Mouse (Mus musculus): ENCODE results near the gene Prr7. TPM values are rescaled to one million over a fixed set of nuclear protein-coding genes. Genes with fewer than 3 reads are reported as not detected.

Gene Prr7
- polyA plus RNA-seq, 1 experiment from 2014 or later, result 0.29 TPM

DNA sequence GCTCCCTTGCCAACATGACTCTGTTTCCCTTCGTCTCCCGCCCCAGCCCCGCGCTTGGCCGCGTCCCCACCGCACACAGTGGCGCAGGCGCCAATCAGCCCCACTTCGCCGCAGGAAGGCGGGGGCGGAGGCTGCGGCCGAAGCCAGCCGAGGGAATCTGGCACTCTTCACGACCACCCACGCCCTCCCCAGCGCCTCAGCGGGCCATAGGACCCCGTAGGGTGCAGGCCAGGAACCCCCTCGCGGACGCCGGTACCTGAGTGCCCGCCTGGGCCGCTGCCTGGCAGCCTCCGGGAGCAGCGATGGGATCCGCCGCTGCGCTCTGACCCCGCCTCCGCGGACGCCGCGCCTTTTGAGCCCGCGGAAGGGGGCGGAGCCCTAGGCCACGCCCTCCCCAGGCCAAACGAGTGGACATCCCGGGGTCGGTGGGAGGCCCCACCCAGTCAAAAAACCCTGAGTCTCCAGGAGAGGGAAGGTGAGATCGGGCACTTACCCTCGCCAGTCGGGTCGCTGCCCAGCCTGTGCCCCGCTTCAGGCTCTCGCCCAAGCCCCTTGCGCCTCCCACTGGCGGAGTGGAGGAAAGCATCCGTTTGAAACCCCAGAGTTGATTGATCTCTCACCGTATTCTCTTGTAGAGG is 49.2 kb downstream of the Prr7 start, which contains the start of gene Pdlim7:
Gene Pdlim7 (minus strand): TSS at position 566 of the 638 bp plus-strand sequence.
- ATAC-seq (ENCODE audit: borderline replicate concordance, extremely low read depth, low FRiP score, low TSS enrichment), result peak; percentile 63

DNA sequence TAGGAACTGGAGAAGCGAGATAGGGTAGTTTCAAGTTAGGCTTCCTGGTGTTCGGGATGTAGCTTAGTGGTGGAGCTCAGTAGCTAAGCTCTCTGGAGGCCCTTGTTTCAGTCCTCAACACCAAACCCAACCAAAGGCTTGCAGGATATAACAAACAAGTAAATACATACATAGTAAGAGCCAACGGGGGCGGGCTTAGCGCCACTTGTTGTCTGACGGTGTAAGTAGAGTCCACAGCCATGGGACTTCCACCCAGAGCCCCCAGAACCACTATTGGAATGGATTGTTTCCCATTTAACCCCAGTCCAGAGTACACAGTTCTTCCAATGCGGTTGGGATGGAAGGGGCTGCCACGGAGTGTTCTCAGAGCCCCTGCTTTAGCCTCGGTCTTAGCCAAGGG is 49.8 kb downstream of the Prr7 start:
- Histone ChIP-seq H3K4me3 (peak overlapping the region; percentile 73), H3K9ac (no peak overlapping the region), H3K27ac (no peak overlapping the region), H3K9me3 (no peaks in the 10 kb centered on the region), H3K36me3 (peaks cover 11% of the 10 kb centered on the region), H3K4me2 (peak overlapping the region; percentile 71), H3K27me3 (peaks cover 13% of the 10 kb centered on the region; the same call in 1 of the 2 replicates), H3K4me1 (peaks cover 30% of the 10 kb centered on the region)
- 35% methylated on average over 9 of the region's 9 CpGs for WGBS
- no peak for ATAC-seq (ENCODE audit: borderline replicate concordance, extremely low read depth, low FRiP score, low TSS enrichment)

More for the DNA sequence above, 49.2 kb downstream of the Prr7 start, which contains the start of gene Pdlim7:
- WGBS, result under 1% methylated on average over 55 of the region's 55 CpGs
- Histone ChIP-seq H3K9ac (peak within 1 kb of the TSS; percentile 78), H3K27me3 (peaks cover 13% of the 10 kb centered on the region; the same call in 1 of the 2 replicates), H3K4me3 (peak within 1 kb of the TSS; percentile 73), H3K4me1 (peaks cover 30% of the 10 kb centered on the region), H3K9me3 (no peaks in the 10 kb centered on the region), H3K36me3 (peaks cover 17% of the 10 kb centered on the region), H3K27ac (peak within 1 kb of the TSS; percentile 94), H3K4me2 (peak within 1 kb of the TSS; percentile 71)

GRCm38 (mm10) chr13:55516955-55517354 is 52.9 kb downstream of the Prr7 start:
- Histone ChIP-seq H3K9ac (no peak overlapping the region), H3K27ac (no peak overlapping the region), H3K4me3 (no peak overlapping the region), H3K27me3 (peaks cover 13% of the 10 kb centered on the region; the same call in 1 of the 2 replicates), H3K36me3 (no peaks in the 10 kb centered on the region), H3K4me2 (no peak overlapping the region), H3K4me1 (peaks cover 8% of the 10 kb centered on the region), H3K9me3 (no peaks in the 10 kb centered on the region)
- ATAC-seq (ENCODE audit: borderline replicate concordance, extremely low read depth, low FRiP score, low TSS enrichment), result no peak
- 2% methylated on average over 5 of the region's 5 CpGs for WGBS

DNA sequence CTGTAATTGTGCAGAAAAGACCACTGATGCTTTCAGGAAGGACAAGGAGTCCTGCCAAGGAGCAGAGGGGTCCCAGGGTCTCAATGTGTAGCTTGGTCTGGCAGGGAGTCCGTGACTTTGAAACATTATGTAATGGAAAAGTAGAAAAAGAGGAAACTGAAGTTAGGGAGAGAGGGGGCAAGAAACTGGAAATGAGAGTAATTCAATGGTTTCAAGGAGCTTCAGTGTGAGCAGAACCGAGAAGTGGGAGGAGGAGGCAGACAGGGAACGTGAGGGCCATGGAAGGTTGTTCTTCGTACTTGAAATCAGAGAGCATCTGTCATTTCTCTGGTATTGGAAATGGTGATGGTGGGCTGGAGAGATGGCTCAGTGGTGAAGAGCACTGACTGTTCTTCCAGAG is 55.5 kb downstream of the Prr7 start:
- Histone ChIP-seq H3K27ac (no peak overlapping the region), H3K4me2 (no peak overlapping the region), H3K4me3 (no peak overlapping the region), H3K36me3 (no peaks in the 10 kb centered on the region), H3K4me1 (no peaks in the 10 kb centered on the region), H3K27me3 (0 out of 2 replicates have a peak, but pooled peaks cover 8% of the 10 kb centered on the region), H3K9me3 (no peaks in the 10 kb centered on the region), H3K9ac (no peak overlapping the region)
- no peak for ATAC-seq (ENCODE audit: borderline replicate concordance, extremely low read depth, low FRiP score, low TSS enrichment)
- WGBS, result 61% methylated on average over 4 of the region's 4 CpGs

DNA sequence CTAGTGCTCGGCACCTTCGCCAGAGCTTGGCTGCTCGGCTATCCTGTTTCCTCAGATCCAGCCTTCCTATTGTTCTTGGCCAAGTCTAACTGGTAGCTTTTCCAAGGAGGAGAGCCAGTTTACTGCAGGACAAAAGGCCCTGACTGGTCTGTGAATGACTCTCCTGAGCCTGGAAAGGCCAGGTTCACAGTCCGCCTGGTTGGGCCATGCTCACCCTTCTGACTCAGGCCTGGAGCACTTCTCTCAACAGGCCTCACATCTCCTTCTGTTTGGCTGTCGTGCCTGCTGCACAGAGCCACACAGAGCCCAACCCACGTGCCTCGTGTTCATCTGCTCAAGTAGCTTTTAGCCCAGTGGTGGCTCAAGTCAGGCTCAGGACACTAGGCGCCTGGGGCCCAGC is 58.7 kb downstream of the Prr7 start:
- H3K36me3 ChIP-seq, result no peaks in the 10 kb centered on the region
- H3K9me3 ChIP-seq, result no peaks in the 10 kb centered on the region
- H3K4me2 ChIP-seq, result no peak overlapping the region
- no peak overlapping the region for H3K4me3 ChIP-seq
- no peaks in the 10 kb centered on the region for H3K27me3 ChIP-seq
- 60% methylated on average over 8 of the region's 8 CpGs for WGBS
- H3K27ac ChIP-seq, result 0 out of 2 replicates have a peak overlapping the region, but pooled peaks have one; percentile 7
- no peaks in the 10 kb centered on the region for H3K4me1 ChIP-seq
- no peak overlapping the region for H3K9ac ChIP-seq
- ATAC-seq (ENCODE audit: borderline replicate concordance, extremely low read depth, low FRiP score, low TSS enrichment), result no peak

Small RNA genes within 50 kb of the gene (microRNA-seq; reads per million reads assigned to microRNA genes)
- 0.56 reads per million for gene Mir6943
- gene Mir6944, result 15.4 reads per million, percentile 33 among the genes with 10 or more reads in this experiment
- 2.2 reads per million, percentile 7 among the genes with 10 or more reads in this experiment for gene Mir6945

Other genes starting within 250 kb of the Prr7 start
- 489 and 499 TPM in 2 replicates for gene Prelid1, start 143.8 kb upstream of the Prr7 start, polyA plus RNA-seq (2015; fragmentation: Nextera tagmentation; extraction: Ambion mirVana)
- gene Rab24, start 142.3 kb upstream of the Prr7 start, polyA plus RNA-seq (2015; fragmentation: Nextera tagmentation; extraction: Ambion mirVana), result 83.7 and 87.6 TPM in 2 replicates
- gene Mxd3, start 134.4 kb upstream of the Prr7 start, polyA plus RNA-seq (2015; fragmentation: Nextera tagmentation; extraction: Ambion mirVana), result 47.2 and 47.5 TPM in 2 replicates
- 111 and 112 TPM in 2 replicates for gene Lman2, start 101.5 kb upstream of the Prr7 start, polyA plus RNA-seq (2015; fragmentation: Nextera tagmentation; extraction: Ambion mirVana)
- gene Rgs14, start 94.5 kb upstream of the Prr7 start, polyA plus RNA-seq (2015; fragmentation: Nextera tagmentation; extraction: Ambion mirVana), result 1.2 and 1.3 TPM in 2 replicates
- gene Slc34a1, start 66.1 kb upstream of the Prr7 start, polyA plus RNA-seq (2015; fragmentation: Nextera tagmentation; extraction: Ambion mirVana), result 0.17 TPM in 1 of 2 replicates, not detected in the other
- not detected in 2 replicates for gene Pfn3, start 49.0 kb upstream of the Prr7 start, polyA plus RNA-seq (2015; fragmentation: Nextera tagmentation; extraction: Ambion mirVana)
- gene F12, start 37.5 kb upstream of the Prr7 start, polyA plus RNA-seq (2015; fragmentation: Nextera tagmentation; extraction: Ambion mirVana), result 0.10 and 0.65 TPM in 2 replicates
- gene Grk6, start 19.2 kb upstream of the Prr7 start, polyA plus RNA-seq (2015; fragmentation: Nextera tagmentation; extraction: Ambion mirVana), result 45.1 and 45.7 TPM in 2 replicates
- 124 and 132 TPM in 2 replicates for gene Dbn1, start 23.8 kb downstream of the Prr7 start, polyA plus RNA-seq (2015; fragmentation: Nextera tagmentation; extraction: Ambion mirVana)
- gene Pdlim7, start 49.4 kb downstream of the Prr7 start, polyA plus RNA-seq (2015; fragmentation: Nextera tagmentation; extraction: Ambion mirVana), result 169 and 176 TPM in 2 replicates
- 2.7 and 3.1 TPM in 2 replicates for gene Dok3, start 65.0 kb downstream of the Prr7 start, polyA plus RNA-seq (2015; fragmentation: Nextera tagmentation; extraction: Ambion mirVana)
- gene Ddx41, start 72.4 kb downstream of the Prr7 start, polyA plus RNA-seq (2015; fragmentation: Nextera tagmentation; extraction: Ambion mirVana), result 65.7 and 67.2 TPM in 2 replicates
- gene Fam193b, start 106.9 kb downstream of the Prr7 start, polyA plus RNA-seq (2015; fragmentation: Nextera tagmentation; extraction: Ambion mirVana), result 33.4 and 40.3 TPM in 2 replicates
- 179 and 184 TPM in 2 replicates for gene Tmed9, start 109.5 kb downstream of the Prr7 start, polyA plus RNA-seq (2015; fragmentation: Nextera tagmentation; extraction: Ambion mirVana)
- gene B4galt7, start 135.6 kb downstream of the Prr7 start, polyA plus RNA-seq (2015; fragmentation: Nextera tagmentation; extraction: Ambion mirVana), result 25.1 and 29.1 TPM in 2 replicates
- 53.1 and 58.4 TPM in 2 replicates for gene Caml, start 158.7 kb downstream of the Prr7 start, polyA plus RNA-seq (2015; fragmentation: Nextera tagmentation; extraction: Ambion mirVana)
- gene Ddx46, start 170.8 kb downstream of the Prr7 start, polyA plus RNA-seq (2015; fragmentation: Nextera tagmentation; extraction: Ambion mirVana), result 29.0 and 31.6 TPM in 2 replicates
- 59.3 and 64.9 TPM in 2 replicates for gene B230219D22Rik, start 228.9 kb downstream of the Prr7 start, polyA plus RNA-seq (2015; fragmentation: Nextera tagmentation; extraction: Ambion mirVana)